Mouse (Mus musculus): ENCODE results near the gene Ppp1ca. TPM values are rescaled to one million over a fixed set of nuclear protein-coding genes. Genes with fewer than 3 reads are reported as not detected.

The Ppp1ca gene
- total and polyA plus RNA-seq, 3 experiments, result 389 to 635 (median 502) TPM

DNA sequence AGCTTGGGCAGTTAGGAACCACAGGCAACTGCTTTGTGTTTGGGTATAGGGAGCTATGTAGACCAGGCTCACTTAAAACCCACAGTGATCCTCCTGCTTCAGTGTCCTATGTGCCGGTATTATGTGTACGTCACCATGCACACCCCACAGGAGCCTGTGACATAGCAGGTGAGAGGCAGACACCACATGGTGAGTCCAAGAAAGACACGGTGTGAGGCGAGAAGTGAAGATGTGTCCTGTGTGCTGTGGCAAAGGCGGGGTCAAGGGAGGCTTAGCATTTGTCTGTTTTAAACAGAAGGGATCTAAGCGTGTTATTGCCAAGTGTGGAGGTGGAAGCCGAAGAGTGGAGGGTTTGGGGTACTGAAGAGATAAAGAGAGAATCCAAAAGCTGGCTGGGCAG lies 34.9 kb downstream of the Ppp1ca start:
- Histone ChIP-seq H3K9me3 (replicated peaks; ENCODE audit: low read length) (no peaks in the 10 kb centered on the region), H3K27me3 (replicated peaks) (peaks cover 14% of the 10 kb centered on the region), H3K4me2 (ENCODE audit: insufficient read depth, low read depth, poor library complexity, severe bottlenecking) (no peak overlapping the region), H3K36me3 (replicated peaks in 1 of 2; ENCODE audit: control insufficient read depth in 1 of 2, insufficient read depth in 1 of 2, low read length in 1 of 2) (no peaks in the 10 kb centered on the region), H3K27ac (ENCODE audit: insufficient read depth, low read depth) (no peak overlapping the region), H3K4me3 (replicated peaks in 1 of 3; ENCODE audit: low read depth in 2 of 3, low read length in 2 of 3, poor library complexity in 1 of 3) (no peak overlapping the region), H3K9ac (ENCODE audit: insufficient read depth, low read depth) (no peak overlapping the region), H3K79me2 (replicated peaks; ENCODE audit: control insufficient read depth, extremely low read depth, insufficient read depth, poor library complexity, severe bottlenecking) (no peaks in the 10 kb centered on the region), H3K4me1 (ENCODE audit: control insufficient read depth in 1 of 2, insufficient read depth in 2 of 2) (peaks cover 17 to 61% of the 10 kb centered on the region in 2 experiments)
- dilution Hi-C loops (cut with MboI; ENCODE audit: extremely low pct_ligation_motif_present, extremely low pct_unique_long_range_greater_than_20kb, low sequenced_read_pairs), result no loop called here
- in situ Hi-C loops (cut with MboI; ENCODE audit: low pct_ligation_motif_present, low pct_unique_long_range_greater_than_20kb, low sequenced_read_pairs), result no loop called here
- no peak for DNase-seq (ENCODE audit: extremely low read depth)
- TF ChIP-seq RCOR1 (conservative IDR thresholded peaks at IDR 0.05; ENCODE audit: low read depth, low read length) (no peak), MAX (IDR thresholded peaks at IDR 0.05; ENCODE audit: low read length) (no peak), CHD2 (IDR thresholded peaks at IDR 0.05; ENCODE audit: low read length) (no peak), POLR2AphosphoS2 (IDR thresholded peaks at IDR 0.05; ENCODE audit: low read depth, low read length) (no peak), MYC (IDR thresholded peaks at IDR 0.05; ENCODE audit: low read depth, low read length) (no peak), GABPA (IDR thresholded peaks at IDR 0.05; ENCODE audit: insufficient replicate concordance, low read depth, low read length) (no peak), CTCF (conservative IDR thresholded peaks at IDR 0.05 in 1 of 2, IDR thresholded peaks at IDR 0.05 in 1 of 2; ENCODE audit: low read depth in 2 of 2, low read length in 2 of 2) (no peak), SIN3A (IDR thresholded peaks at IDR 0.05; ENCODE audit: low read length) (no peak), ZC3H11A (IDR thresholded peaks at IDR 0.05; ENCODE audit: low read depth, low read length) (no peak), ZMIZ1 (IDR thresholded peaks at IDR 0.05; ENCODE audit: low read depth, low read length) (no peak), USF1 (IDR thresholded peaks at IDR 0.05; ENCODE audit: low read depth, low read length) (no peak), TCF12 (IDR thresholded peaks at IDR 0.05; ENCODE audit: low read depth, low read length) (no peak), E2F4 (IDR thresholded peaks at IDR 0.05; ENCODE audit: insufficient replicate concordance, low read depth, low read length) (no peak)

DNA sequence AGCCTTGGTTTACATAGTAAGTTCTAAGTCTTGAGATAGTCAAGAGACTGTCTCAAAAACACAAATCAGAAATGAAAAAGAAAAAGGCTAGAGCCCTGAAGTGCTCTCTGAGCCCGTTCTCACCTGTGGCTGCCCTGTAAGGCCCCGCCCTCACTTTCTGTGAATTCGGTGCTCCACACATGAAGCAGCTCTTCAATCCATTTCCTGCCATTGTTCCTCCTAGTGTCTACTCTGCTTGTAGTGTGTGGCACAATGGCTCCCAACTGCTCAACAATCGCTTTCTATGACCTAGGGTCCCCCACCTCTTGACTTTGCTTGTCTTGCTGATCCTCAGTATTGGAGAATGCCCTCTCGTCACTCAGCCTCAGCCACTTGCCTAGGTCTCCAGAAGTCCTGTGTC lies 35.6 kb downstream of the Ppp1ca start:
- H3K27ac ChIP-seq (ENCODE audit: insufficient read depth, low read depth), result no peak overlapping the region
- dilution Hi-C loops (cut with MboI; ENCODE audit: extremely low pct_ligation_motif_present, extremely low pct_unique_long_range_greater_than_20kb, low sequenced_read_pairs) (no loop called here), in situ Hi-C loops (cut with MboI; ENCODE audit: low pct_ligation_motif_present, low pct_unique_long_range_greater_than_20kb, low sequenced_read_pairs) (no loop called here)
- H3K79me2 ChIP-seq (replicated peaks; ENCODE audit: control insufficient read depth, extremely low read depth, insufficient read depth, poor library complexity, severe bottlenecking), result no peaks in the 10 kb centered on the region
- no peak overlapping the region for H3K4me3 ChIP-seq (replicated peaks in 1 of 3; ENCODE audit: low read depth in 2 of 3, low read length in 2 of 3, poor library complexity in 1 of 3)
- no peak overlapping the region for H3K4me2 ChIP-seq (ENCODE audit: insufficient read depth, low read depth, poor library complexity, severe bottlenecking)
- peaks cover 14% of the 10 kb centered on the region for H3K27me3 ChIP-seq (replicated peaks)
- no peak overlapping the region for H3K9ac ChIP-seq (ENCODE audit: insufficient read depth, low read depth)
- no peaks in the 10 kb centered on the region for H3K9me3 ChIP-seq (replicated peaks; ENCODE audit: low read length)
- H3K4me1 ChIP-seq (ENCODE audit: control insufficient read depth in 1 of 2, insufficient read depth in 2 of 2), result peaks cover 18 to 57% of the 10 kb centered on the region in 2 experiments
- TF ChIP-seq RAD21 (IDR thresholded peaks at IDR 0.05; ENCODE audit: low read depth, low read length), result no peak
- no peak for DNase-seq (ENCODE audit: extremely low read depth)
- H3K36me3 ChIP-seq (replicated peaks in 1 of 2; ENCODE audit: control insufficient read depth in 1 of 2, insufficient read depth in 1 of 2, low read length in 1 of 2), result no peaks in the 10 kb centered on the region

All from CH12.LX (cell line).